Mouse (Mus musculus): ENCODE data around the gene Nek4.
A peak's percentile ranks its signal among the peaks of the same experiment; 100 is the strongest.

Nek4 gene

GRCm38 (mm10) chr14:30960366-30960765, 9.2 kb downstream of the Nek4 start:
- DNase-seq (ENCODE audit: low read depth) = no peak

DNA sequence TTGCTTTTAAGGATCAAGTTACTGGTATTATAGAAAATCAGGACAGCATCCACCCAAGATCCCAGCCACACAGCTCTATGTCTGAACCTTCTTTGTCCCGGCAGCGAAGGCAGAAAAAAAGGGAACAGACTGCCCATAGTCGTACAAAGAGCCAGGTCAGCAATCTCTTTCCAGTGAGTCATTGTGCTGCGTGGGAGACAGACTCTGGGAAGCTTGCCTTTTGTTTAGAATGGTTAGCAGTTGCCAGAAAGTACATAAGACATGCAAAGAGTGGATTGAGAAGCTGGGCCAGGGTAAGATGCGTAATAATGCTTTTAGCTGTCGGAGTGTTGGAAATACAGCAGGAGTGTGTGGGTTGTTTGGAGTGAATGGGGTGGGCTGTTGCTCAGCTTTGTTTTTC, 23.0 kb downstream of the Nek4 start:
- no peak for DNase-seq (ENCODE audit: low read depth)

DNA sequence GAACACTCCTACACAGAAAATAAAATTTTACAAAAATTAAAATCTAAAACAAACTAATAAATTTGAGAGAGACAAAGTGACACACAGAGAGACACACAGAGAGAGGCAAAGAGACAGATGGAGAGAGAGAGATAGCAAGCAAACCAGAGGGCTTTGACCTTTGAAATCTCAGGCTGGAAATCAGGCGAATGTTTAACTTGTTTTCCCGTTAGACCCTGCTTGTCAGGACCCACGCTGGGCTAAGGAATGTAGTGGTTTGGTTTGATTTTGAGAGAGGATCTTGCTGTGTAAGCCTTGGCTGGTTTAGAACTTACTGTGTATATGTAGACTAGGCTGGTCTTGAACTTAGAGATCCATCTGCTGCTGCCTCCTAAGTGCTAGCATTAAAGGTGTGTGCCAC, 25.0 kb downstream of the Nek4 start:
- DNase-seq (ENCODE audit: low read depth) = no peak

DNA sequence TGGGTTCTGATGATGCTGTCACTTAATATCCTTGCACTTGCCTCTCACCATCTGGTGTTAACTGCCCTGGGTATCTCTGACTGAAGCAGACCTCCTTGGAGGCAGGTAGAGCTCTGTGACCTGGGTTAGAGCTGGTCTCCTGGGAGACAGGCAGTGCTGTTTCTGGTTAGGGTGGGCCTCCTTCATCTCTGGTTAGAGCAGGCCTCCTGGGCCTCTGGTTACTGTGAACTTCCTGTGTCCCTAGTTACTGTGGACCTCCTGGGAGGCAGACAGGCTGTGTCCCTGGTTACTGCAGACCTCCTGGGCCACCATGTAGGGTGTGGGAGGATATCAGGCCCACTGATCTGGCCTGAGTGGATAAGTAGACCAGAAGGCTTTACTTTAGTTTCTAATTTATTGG, 45.2 kb downstream of the Nek4 start:
- no peak for DNase-seq (ENCODE audit: low read depth)

- no peak for DNase-seq (ENCODE audit: low read depth)
Observed at GRCm38 (mm10) chr14:31000356-31000755, 49.2 kb downstream of the Nek4 start.

DNA sequence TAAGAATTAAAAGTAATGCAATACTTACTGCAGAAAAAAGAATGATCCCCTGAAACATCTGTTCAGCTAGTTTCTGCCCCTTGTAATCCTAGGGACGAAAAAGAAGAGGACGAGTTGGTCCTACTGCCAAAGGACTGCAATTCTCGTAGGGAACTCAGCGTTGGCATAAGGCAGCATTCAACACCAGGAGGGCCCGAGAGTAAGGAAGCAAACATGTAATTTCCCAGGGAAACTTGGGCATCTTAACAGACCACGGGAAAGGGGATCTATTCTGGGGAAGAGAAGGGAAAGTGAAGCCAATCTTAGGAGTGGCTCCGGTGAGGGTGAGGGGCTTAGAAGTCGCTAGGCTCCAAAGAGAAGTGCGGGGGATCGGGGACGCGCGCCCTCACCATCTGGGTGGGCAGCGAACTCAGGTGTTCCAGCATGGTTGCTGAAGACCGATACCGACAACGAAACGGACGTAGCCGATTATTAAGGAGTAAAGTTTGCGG, 49.7 kb downstream of the Nek4 start:
- no peak for DNase-seq (ENCODE audit: low read depth)

GRCm38 (mm10) chr14:31001307-31002205, 50.4 kb downstream of the Nek4 start, which contains the start of the genes Glt8d1 and Spcs1:
Glt8d1 (plus strand) TSS chr14:31001400.
Spcs1 (minus strand) TSS chr14:31001672.
- DNase-seq (ENCODE audit: low read depth) = peak; percentile 89

DNA sequence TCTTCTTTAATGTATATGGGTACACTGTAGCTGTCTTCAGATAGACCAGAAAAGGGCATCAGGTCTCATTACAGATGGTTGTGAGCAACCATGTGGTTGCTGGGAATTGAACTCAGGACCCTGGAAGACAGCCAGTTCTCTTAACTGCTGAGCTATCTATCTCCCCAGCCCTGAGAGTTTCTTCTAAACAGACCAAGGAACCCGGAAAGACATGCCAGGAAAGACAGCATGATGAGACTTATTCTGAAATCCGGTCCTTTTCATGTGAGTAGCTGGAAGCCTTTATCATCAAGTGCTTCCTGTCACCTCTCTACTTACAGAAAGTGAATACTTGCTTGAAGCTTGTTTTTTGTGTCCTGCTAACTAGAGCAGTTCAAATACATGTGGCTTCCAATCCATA, 53.4 kb downstream of the Nek4 start:
- no peak for DNase-seq (ENCODE audit: low read depth)

GRCm38 (mm10) chr14:31006779-31007178, 55.6 kb downstream of the Nek4 start:
- DNase-seq (ENCODE audit: low read depth) = no peak

GRCm38 (mm10) chr14:31011588-31011987, 60.4 kb downstream of the Nek4 start:
- DNase-seq (ENCODE audit: low read depth) = no peak

GRCm38 (mm10) chr14:31013928-31014327, 62.8 kb downstream of the Nek4 start:
- DNase-seq (ENCODE audit: low read depth) = no peak

- no peak for DNase-seq (ENCODE audit: low read depth)
Observed at GRCm38 (mm10) chr14:31016063-31016462, 64.9 kb downstream of the Nek4 start.

DNA sequence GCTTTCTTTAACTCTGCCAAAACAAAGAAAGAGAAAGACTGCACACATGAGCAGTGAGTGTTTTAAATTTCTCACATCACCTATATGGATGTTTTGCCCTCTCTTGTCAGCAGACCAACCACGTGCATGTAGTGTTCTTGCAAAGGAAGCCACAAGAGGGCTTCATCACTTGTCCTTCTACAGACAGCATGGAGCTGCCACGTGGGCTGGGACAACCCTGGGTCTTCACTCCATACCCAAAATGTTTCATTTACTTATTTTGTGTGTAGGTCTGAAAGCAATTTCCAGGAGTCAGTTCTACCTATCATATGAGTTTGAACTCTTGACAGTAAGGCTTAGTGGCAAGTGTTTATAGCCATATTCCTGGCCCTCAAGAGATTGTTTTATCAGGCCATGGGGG, 66.7 kb downstream of the Nek4 start:
- DNase-seq (ENCODE audit: low read depth) = peak; percentile 60

DNA sequence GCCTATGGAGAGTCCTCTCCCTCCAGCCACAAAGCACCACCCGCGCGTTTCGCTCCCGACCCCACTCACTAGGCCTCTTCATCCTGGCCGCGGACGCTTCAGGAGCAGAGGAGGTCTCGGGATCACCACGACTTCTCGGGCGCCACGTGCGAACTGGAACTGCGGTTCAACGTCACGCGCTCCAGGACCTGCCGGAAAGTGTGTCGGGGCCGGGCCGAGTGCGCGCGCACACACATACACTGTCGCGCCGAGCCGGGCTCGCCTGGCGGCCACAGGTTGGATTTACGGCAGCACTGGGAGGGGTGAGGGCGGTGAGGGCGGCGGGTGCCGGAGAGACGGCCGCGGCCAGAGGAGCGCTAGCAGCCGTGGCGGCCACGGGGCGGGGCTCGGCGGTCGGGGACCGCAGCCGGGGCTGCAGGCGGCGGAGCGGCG, 67.7 kb downstream of the Nek4 start, which contains the start of the genes Pbrm1 and Gnl3:
Gene Pbrm1 (plus strand): TSS at position 279 of the 432 bp plus-strand sequence.
Gene Gnl3 (minus strand): TSS at position 293 of the 432 bp plus-strand sequence.
- DNase-seq (ENCODE audit: low read depth) = peak; percentile 96

DNA sequence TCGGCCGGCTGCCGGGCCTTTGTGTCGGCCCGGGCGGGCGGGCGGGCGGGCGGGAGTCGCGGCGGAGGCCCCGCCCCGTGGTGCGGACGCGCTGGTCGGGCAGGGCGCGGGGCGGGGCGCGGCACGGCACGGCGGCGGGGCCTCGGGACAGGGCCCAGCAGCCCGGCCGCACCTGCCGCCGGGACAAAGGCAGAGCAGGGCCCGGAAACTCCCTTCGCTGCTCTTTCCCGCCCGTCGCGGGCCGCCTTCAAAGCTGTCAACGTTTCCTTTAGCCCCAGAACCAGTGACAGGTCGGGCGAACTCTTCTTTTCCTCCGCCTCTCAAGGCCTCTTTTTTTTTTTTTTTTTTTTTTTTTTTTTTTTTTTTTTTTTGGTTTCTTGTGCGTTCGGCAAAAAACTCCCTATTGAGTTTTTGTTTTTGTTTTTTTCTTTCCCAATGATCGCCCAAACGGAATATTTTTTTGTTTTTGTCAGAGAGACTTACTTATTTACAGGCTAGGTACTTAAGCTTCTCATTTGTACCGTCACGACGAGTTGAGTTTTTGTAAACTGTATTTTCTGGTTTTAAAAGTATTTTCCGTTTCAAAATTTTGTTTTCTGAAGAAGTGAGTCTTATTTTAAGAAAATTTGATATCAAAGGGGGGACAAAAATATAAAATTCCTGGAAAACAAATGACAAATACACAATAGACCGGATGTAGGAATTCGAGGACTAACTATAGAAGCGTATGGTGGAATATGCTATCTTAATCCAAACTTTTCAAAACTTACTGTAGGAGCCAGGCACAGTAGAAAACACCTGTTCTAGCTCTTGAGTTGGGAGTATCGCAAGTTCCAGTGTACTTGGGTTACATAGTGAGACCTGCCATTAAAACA, 68.4 kb downstream of the Nek4 start:
- peak; percentile 95 for DNase-seq (ENCODE audit: low read depth)

GRCm38 (mm10) chr14:31022579-31022978, 71.4 kb downstream of the Nek4 start:
- no peak for DNase-seq (ENCODE audit: low read depth)

- peak; percentile 41 for DNase-seq (ENCODE audit: low read depth)
Observed at GRCm38 (mm10) chr14:31025785-31026184, 74.6 kb downstream of the Nek4 start.

Data from naive thymus-derived CD4-positive, alpha-beta T cell, adult 2 months (primary cell).